Mouse (Mus musculus) right cerebral cortex, postnatal 4 days (tissue): Measurements from ENCODE around the gene Madcam1.

ENCODE experiments used
- DNase-seq: peaks from one replicate; pipeline ENCODE4 v3.0.0-alpha.2; 2022

Gene Madcam1

GRCm38 (mm10) chr10:79668771-79669575, 4.6 kb downstream of the Madcam1 start, which contains the start of gene Tpgs1:
Tpgs1 (plus strand) TSS chr10:79669369.
- peak; percentile 89 for DNase-seq

- DNase-seq: peak; percentile 84
These were observed 5.3 kb downstream of the Madcam1 start for GRCm38 (mm10) chr10:79669576-79670057.

DNA sequence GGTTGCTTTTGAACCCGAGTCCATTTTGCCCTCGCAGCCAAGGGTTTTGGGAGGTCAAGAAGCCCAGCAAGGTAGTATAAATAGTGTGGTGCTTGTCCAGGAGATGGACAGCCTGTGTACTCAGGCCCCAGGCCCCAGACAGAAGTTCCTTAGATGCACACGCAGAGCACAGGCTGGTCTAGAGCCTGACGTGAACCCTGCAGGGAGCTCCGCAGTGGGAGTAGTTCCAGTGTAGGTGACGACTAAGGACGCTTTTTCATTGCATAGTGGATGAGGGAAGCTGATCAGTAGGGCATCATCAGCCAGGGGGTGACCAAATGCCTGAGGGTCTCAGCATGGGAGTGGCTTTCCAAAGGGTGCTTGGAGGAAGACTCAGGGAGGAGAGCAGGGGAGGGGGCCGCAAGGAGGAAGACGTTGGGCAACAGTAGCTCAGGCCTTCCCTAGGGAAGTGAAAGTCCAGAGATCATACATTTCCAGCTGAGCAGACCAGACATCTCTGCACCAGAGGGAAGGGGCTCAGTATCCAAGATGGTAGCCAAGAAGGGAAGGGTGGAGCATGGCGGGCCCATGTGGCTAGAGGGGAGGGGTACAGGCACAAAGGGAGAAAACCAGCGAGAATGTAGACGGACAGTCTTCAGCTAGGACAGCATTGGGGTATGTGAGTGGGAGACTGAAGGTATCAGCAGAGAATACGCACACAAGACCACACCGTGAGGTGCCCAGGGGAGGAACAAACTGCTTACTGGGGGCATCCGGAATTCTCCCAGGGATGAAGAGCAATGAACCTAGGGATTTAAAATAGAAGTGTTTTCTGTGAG, 5.9 kb downstream of the Madcam1 start:
- DNase-seq: no peak

GRCm38 (mm10) chr10:79671396-79672087, 7.2 kb downstream of the Madcam1 start:
- no peak for DNase-seq

DNA sequence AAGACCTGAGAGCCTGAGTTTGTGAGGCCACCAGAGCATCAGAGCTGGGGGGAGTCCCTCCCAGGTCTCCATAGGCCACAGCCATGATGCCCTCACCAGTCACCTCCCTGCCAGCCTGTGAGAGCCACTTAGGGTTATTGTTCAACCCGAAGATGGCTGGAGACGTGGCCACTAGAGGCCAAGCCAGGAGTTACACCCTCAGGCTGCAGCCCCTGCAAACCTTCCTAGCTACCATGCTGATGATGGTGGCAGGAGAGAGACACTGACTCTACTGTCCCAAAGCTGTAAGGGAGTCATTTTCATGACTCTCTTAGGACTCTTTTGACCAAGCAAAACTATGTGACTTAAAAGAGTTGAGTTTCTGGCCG, 7.7 kb downstream of the Madcam1 start:
- no peak for DNase-seq

- no peak for DNase-seq
These were observed 8.7 kb downstream of the Madcam1 start for GRCm38 (mm10) chr10:79673054-79673453.

- no peak for DNase-seq
These were observed 11.1 kb downstream of the Madcam1 start for GRCm38 (mm10) chr10:79675346-79676035.

GRCm38 (mm10) chr10:79680606-79681495, 16.5 kb downstream of the Madcam1 start:
- DNase-seq: no peak

DNA sequence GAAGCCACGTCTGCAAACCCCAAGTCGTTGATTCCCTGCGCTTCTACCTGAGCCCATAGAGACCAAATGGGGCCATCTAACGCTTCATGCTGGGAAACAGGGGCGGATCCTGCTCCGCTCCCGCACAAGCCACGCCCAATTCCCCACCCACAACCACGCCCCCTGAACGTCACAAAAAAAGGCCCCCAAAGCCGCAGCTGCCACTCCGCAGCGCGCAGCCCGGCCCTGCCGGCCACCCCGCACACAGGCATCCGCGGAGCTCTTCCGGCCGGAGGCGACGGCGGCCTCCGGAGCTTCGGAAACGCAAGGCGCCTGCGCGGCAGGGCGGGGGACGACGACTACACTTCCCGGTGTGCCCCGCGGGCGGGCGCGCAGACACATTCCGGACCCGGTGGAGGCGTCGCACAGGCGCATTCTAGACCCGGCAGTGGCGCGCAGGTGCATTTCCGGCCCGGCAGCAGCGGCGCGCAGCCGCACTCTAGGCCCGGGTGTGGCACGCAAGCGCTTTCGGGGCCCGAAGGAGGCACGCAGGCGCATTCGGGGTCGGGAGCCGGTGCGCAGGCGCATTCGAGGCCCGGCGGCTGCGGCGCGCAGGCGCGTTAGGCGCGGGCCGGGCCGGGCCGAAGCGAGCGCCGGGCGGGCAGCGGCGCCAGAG, 17.4 kb downstream of the Madcam1 start, which contains the start of gene Cdc34:
TSS of gene Cdc34 (plus strand) at position 605 of the 655 bp plus-strand sequence.
- DNase-seq: peak; percentile 98

GRCm38 (mm10) chr10:79682551-79682915, 18.2 kb downstream of the Madcam1 start:
- DNase-seq: no peak

DNA sequence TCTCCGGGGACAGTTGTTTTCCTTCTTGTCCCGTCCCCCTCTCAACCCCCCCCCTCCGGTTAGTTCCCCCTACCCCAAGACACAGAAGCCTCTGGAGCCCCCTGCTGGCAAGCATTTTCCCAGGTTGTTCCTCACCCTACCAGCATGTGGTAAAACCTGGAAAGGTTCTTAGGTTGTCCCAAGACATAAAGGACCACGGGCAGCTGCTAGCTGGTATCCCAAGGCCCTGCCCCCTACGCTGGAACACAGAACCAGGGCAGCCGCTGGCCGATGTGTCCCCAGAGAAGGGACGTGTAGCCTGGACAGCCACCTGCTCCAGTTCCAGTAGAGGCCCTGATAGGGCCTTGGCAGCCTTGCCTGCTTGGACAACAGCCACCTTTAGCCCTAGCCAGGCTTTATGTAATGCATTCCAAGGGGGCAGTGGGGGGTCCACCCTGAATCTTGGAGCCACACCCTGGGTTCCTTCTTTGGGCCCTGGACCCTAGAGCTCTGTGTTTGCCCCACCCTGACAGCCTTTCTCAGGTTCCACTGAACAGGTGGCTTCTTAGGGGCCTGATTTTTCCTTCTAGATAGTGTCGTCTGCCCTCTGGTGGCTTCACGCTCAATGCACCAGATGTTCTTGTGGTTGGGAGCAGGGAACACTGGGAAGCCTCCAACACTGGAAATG, 18.7 kb downstream of the Madcam1 start:
- DNase-seq: peak; percentile 68

DNA sequence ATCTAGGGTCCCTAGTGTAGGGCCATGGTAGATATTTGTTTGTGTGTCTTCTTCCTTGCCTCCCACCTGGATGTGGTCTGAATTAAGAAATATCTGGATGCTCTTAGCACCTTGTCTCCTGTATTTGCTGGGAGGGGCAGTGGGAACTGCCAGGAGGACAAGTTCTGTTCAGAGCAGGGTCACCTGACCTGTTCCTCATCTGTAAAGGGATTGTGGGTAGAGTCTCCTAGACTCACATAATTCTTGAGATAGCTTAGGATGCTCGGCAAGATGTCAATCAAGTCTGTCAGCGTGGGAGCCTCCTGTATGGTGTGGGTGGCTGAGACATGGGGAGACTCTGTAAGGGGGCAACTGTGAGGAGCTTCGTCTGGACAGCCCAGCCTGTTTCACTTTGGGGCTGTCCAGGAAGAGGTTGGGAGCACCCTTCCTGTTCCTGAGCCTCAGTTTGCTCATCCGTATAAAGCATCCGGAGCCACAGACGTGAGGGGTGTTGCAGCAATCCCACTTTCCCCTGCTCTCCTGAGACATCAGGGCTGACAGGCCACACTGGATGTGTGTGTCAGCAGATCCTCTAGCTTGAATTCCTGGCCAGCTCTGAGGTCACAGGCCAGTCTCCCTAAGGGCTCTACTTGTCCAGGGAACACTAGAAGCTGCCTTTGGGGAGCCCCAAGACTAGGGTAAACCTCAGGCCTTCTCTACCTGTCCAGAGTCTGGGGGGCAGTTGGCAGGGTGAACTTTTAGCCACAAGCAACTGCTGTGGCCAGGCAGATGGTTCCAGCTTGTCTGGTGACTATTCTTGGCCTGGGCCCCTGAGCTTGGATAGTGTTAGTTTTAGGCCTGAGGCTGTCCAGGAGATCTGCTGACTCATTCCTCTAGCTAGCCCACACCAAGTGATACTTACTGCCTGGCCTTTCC, 19.6 kb downstream of the Madcam1 start:
- no peak for DNase-seq

GRCm38 (mm10) chr10:79684770-79685600, 20.6 kb downstream of the Madcam1 start:
- DNase-seq: no peak

DNA sequence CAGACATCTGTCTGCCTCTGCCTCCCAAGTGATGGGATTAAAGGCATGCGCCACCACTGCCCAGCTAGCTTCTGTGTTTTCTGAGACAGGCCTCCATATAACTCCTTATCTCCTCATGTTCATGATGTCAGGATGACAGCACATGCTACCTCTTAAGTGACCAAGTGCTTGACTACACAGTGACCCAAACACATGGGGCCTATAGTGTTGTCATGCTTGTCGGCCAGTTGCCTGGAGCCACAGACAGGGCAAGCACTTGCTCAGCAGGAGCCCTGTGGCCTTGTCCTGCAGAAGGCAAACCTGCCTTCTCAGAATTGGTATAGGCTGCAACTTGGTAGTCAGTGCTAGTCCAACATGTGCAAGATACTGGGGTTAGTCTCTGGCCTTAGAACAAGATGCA, 21.9 kb downstream of the Madcam1 start:
- DNase-seq: no peak

DNA sequence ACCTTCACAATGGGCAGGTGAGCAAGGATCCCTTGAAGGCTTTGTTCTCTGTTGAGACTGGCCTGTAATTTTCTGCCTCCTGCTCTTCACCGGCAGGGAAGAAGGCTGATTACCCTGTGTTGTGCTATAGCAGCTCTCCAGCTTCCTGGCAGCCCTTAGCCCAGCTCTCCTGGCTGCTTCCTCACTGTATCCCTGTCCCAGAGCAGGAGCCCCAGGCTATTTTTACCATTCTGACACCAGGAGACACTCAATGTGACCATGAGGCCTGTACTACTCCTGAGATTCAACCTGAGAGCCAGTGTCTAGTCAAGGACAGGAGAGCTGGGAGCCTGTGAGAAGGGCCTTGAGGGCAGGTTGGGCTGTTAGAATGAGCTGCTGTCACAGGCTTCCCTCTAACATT, 22.3 kb downstream of the Madcam1 start:
- no peak for DNase-seq

DNA sequence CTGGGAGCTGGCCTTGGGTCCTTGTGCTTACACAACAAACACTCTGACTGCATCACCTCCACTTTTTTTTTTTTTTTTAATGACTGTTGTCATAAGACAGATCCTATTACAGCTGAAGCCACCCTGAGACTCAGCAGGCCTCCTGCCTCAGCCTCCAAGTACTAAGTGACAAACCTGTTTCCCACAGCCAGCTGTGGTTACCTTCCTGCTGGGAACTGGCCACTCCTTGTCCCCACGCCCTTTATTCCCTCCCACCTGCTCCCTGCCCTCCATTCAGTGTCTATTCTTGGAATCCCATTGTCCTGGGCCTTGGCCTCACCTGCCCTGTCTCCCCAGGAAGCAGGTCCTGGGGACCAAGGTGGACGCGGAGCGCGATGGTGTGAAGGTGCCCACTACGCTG, 23.2 kb downstream of the Madcam1 start:
- no peak for DNase-seq

DNA sequence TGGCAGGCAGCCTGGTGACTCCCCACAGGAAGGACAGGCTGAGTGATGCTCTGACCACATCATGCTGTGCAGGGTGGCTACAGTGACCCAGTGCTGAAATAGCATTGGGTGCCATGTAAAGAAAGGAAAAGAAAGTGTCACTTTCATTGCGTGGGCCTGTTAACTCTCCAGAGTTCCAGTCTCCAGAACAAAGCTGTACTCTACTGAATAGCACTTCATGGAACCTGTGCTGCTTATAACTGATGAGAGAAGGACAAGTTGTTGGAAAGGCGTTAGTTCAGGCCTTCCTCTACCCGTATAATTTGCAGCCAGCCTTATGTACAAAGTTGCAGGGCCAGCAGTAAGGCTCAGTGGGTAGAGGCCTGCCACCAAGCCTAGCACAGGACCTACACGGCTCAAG, 24.4 kb downstream of the Madcam1 start, which contains the start of gene Gzmm:
TSS of gene Gzmm (plus strand) at position 301 of the 400 bp plus-strand sequence.
- no peak for DNase-seq

- no peak for DNase-seq
These were observed 24.8 kb downstream of the Madcam1 start for GRCm38 (mm10) chr10:79689178-79689577.
